Mouse (Mus musculus) cerebellum, adult 11 months (tissue): ENCODE results near the gene Gprc5c.

Source experiments
- DNase-seq: peaks from one replicate; pipeline ENCODE4 v3.0.0; 2022

The Gprc5c gene

DNA sequence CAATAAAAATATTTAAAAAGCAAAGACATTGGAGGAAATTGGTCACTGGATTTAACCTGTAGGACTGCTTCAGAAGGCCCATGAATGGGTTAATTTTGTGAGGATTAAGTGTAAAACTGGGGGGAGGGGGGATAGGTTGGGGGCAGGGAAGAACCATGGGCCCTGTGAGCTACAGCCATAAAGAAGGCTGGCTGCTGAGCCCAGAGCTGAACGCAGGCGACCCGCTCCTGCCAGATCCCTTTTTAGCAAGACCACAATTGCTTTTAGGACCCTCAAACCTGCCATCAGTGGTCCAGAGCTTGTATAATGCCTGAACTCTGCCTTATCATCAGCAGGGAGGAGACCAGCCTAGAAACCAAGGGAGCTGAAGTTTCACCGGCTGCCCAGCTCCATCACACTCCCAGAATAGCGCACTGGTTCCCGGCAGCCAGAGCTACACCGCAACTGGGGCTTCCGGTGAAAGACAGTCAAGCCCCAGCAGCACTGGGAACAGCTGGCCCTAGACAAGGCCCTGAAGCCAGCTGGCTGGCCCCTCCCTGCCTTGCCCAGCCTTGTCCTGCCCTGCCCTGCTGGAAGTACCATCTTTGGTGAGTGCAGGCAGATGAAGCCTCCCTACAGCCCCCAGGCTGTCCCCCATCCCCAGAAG lies 7.0 kb upstream of the Gprc5c start:
- DNase-seq = no peak

DNA sequence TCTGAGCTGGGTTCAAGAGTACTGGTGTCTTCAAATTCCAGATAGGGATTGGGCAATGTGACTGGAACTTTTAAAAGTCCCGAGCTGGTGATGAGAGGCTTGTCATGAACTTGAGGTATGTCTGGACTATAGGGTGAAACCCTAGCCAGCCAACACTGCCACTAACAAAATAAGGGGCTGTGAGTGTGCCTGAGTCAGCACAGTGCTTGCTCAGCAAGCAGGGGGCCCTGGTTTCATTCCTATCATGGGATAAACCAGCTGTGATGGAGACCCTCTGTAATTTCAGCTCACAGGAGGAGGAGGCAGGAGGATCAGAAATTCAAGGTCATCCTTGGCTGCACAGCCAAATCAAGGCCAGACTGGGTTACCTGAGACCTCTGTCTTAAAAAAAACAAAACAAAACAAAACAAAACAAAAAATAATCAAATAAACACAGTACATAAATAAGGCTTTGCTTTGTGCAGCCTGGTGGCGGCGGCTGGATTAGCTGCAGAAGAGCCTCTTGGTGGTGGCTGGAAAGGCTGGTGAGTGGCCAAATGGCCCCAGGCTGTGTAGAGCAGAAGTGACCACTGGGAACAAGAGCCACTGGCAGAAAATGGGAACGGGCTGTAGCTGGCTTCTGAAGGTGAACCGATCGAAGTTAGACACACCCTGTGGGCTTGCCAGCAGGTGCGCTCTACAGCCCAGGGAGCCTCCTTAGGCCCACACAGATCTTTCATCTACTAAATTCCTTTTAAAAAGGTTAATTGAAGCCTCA lies 6.3 kb upstream of the Gprc5c start:
- DNase-seq = no peak

GRCm38 (mm10) chr11:114846336-114846735 lies 4.6 kb upstream of the Gprc5c start:
- DNase-seq = no peak

DNA sequence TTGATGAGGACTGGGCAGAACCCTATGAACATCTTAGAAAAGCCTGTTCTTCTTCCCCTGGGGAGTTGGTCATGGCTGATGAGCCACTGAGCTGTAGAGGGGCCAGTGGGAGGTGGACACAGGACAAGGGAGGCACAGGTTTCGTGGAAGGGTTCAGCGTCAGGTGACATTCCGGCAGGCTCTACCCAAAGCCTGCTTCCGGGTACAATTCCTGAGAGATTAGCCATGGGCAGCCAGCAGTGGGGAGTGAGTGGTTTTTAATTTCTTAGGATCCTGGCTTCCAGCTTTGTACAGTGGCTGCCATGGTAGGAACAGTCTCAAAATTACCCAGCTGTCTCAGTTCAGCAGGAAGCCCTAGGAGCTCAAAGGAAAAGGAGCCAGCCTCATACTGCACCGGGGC lies 3.9 kb upstream of the Gprc5c start:
- DNase-seq = no peak

GRCm38 (mm10) chr11:114849572-114849971 lies 1.4 kb upstream of the Gprc5c start:
- DNase-seq = no peak

- no peak for DNase-seq
These were observed 893 bp upstream of the Gprc5c start for GRCm38 (mm10) chr11:114850066-114850451.

GRCm38 (mm10) chr11:114851269-114851607 lies 286 bp downstream of the Gprc5c start:
- peak; percentile 95 for DNase-seq

DNA sequence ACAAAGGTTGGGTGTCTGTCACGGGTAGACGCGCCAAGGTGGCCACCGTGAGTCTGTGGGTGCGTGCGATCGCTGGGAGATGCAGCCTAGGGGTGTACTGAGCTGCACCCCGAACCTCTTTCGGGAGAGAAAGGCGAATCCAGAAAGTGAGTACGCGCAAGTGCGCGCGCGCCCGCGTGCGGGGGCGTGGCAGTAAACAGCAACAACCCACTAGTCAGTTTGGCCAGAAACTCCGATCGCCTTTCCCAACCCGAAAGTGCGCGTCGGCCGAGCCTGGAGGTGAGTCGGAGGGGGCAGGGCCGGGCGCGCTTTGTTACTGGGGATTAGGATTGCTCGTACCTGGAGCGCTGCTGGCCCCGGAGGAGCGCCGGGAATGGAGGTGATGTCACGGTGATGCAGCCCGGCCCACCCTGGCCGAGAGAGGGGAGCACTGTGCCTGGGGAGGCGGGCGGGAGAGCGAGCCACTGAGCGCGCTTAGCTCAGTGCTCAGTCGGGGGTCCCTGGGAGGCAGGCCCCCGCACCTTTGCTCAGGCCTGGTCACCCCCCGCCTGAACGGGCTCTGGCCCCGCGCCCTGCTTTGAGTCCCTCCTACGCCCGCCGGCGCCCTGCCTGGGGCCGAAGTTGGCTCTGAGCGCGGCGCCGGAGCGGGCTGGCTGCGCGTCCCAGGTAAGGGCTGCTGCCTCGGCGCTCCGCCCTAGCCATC lies 807 bp downstream of the Gprc5c start:
- DNase-seq = peak; percentile 91

- DNase-seq = no peak
These were observed 1.6 kb downstream of the Gprc5c start for GRCm38 (mm10) chr11:114852311-114853173.

GRCm38 (mm10) chr11:114853174-114853838 lies 2.4 kb downstream of the Gprc5c start:
- no peak for DNase-seq

GRCm38 (mm10) chr11:114854581-114854980 lies 3.6 kb downstream of the Gprc5c start:
- DNase-seq = no peak

DNA sequence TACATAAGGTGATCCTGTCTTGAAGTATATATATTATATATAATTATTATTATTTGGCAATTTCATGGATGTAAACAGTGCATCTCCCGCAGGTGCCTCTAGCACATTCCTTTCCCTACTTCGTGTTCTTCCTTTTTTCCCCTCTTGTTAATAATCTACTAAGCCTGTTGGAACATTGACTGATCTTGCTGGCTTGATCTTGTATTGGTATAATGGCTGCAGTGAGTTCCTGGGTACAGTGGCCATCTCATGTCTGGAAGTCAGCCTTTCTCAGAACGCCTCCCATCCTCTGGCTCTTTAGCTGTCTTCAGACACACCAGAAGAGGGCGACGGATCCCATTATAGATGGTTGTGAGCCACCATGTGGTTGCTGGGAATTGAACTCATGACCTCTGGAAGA lies 5.2 kb downstream of the Gprc5c start:
- no peak for DNase-seq

DNA sequence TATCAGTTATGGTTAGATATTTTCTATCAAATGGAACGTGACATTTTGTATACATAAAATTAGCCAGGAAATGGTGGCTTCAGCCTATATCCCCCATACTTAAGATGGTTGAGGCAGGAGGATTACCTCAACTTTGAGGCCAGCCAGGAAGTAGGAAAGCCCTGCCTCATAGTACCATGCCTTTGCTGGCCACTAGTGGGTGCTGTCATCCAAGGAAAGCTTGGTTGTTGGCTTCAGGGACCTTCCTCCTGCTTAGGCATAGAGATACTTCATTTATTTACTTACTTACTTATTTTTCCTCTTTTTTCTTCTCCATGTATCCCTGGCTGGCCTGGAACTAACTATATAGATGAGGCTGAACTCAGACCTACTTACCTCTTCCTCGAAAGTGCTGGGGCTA lies 7.7 kb downstream of the Gprc5c start:
- DNase-seq = no peak

GRCm38 (mm10) chr11:114861057-114861456 lies 10.1 kb downstream of the Gprc5c start:
- DNase-seq = no peak

DNA sequence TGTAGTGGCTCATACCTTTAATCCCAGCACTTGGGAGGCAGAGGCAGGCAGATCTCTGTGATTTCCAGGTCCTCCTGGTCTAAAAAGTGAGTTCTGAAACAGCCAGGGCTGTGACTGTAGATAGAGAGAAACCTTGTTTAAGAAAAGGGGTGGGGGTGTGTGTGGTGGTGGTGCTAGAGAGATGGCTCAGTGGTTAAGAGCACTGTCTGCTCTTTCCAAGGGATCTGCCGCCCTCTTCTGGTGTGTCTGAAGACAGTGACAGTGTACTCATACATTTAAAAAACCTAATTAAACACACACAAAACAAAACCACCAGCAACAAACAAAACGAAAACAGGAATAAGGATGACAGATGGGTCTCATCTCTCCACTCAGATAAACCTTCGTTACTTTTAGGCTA lies 11.7 kb downstream of the Gprc5c start:
- no peak for DNase-seq

DNA sequence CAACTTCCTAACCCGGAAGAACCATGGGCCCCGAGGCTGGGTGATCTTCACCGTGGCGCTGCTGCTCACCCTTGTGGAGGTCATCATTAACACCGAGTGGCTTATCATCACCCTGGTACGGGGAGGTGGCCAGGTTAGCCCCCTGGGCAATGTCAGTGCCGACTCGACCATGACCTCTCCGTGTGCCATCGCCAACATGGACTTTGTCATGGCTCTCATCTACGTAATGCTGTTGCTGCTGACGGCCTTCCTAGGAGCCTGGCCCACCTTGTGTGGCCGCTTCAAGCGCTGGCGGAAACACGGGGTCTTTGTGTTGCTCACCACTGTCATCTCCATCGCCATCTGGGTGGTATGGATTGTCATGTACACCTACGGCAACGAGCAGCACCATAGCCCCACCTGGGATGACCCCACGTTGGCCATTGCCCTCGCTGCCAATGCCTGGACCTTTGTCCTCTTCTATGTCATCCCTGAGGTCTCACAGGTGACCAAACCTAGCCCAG lies 13.0 kb downstream of the Gprc5c start:
- no peak for DNase-seq

- peak; percentile 50 for DNase-seq
These were observed 15.0 kb downstream of the Gprc5c start for GRCm38 (mm10) chr11:114865999-114866398.

GRCm38 (mm10) chr11:114866486-114867360 lies 15.8 kb downstream of the Gprc5c start:
- DNase-seq = peak; percentile 73

- peak; percentile 70 for DNase-seq
These were observed 16.6 kb downstream of the Gprc5c start for GRCm38 (mm10) chr11:114867361-114868235.

GRCm38 (mm10) chr11:114868280-114868679 lies 17.3 kb downstream of the Gprc5c start:
- DNase-seq = peak; percentile 90
